Mouse (Mus musculus) lung, postnatal 0 days (tissue): ENCODE measurements around the gene Mlph. TPM values are rescaled to one million over a fixed set of nuclear protein-coding genes. Genes with fewer than 3 reads are reported as not detected.

ENCODE experiments used
- ATAC-seq: fragments of 200-750 bp; cut with Nextera tagmentation; 2 replicates; pipeline ENCODE4 v1.8.0; 2017; ENCODE audit warnings: moderate library complexity
- DNase-seq: peaks from one replicate; pipeline ENCODE4 v3.0.0-alpha.2; 2016; ENCODE audit warnings: low spot score
- H3K27ac ChIP-seq: fragments of 300-500 bp; sonication (generic); 2 replicates; pipeline ENCODE4 v1.5.1; 2014; ENCODE audit warnings: antibody characterized with exemption, mild to moderate bottlenecking, low read length, mixed read lengths
- H3K27me3 ChIP-seq: fragments of 300-500 bp; sonication (generic); replicated peaks from 2 replicates; pipeline ENCODE4 v1.6.1; 2014; ENCODE audit warnings: low read length, mixed read lengths; ENCODE audit not compliant: insufficient read depth
- H3K36me3 ChIP-seq: fragments of 300-500 bp; sonication (generic); 2 replicates; pipeline ENCODE4 v1.6.1; 2014; ENCODE audit warnings: low read length, mixed read lengths; ENCODE audit not compliant: insufficient read depth
- H3K4me1 ChIP-seq: fragments of 300-500 bp; sonication (generic); 2 replicates; pipeline ENCODE4 v1.6.1; 2014; ENCODE audit warnings: antibody characterized with exemption, low read depth, low read length, mixed read lengths; ENCODE audit not compliant: insufficient read depth
- H3K4me2 ChIP-seq: fragments of 300-500 bp; sonication (generic); replicated peaks from 2 replicates; pipeline ENCODE4 v1.6.1; 2014; ENCODE audit warnings: low read depth, mild to moderate bottlenecking, low read length, moderate library complexity, mixed read lengths
- H3K4me3 ChIP-seq: fragments of 300-500 bp; sonication (generic); 2 replicates; pipeline ENCODE4 v1.5.1; 2014; ENCODE audit warnings: low read depth, low read length
- H3K9ac ChIP-seq: fragments of 300-500 bp; sonication (generic); replicated peaks from 2 replicates; pipeline ENCODE4 v1.6.1; 2014; ENCODE audit warnings: low read depth, mild to moderate bottlenecking
- H3K9me3 ChIP-seq: fragments of 300-500 bp; sonication (generic); 2 replicates; pipeline ENCODE4 v1.6.1; 2016; ENCODE audit warnings: low read length, mixed read lengths
- CTCF ChIP-seq: IDR thresholded peaks from 2 replicates; pipeline ENCODE4 v1.5.1; 2016; ENCODE audit warnings: antibody characterized with exemption, mild to moderate bottlenecking
- EP300 ChIP-seq: IDR thresholded peaks from 2 replicates; pipeline ENCODE4 v1.6.1; 2016; ENCODE audit warnings: antibody characterized with exemption, mild to moderate bottlenecking, control low read depth
- WGBS: fragments of 180-500 bp; shearing (Covaris S2); extraction: QIAGEN DNeasy Blood & Tissue Kit; methylation state at CpG from one replicate; pipeline ENCODE4 v1.1.7; 2014; 5-methylcytosine and 5-hydroxymethylcytosine counted together
- polyA plus RNA-seq: library from polyadenylated mRNA; unstranded; fragments of >200 nt; fragmentation: Nextera tagmentation; extraction: Ambion mirVana; gene quantifications from 2 replicates; pipeline ENCODE4 v1.2.1, GENCODE M21; 2015

The Mlph gene
- polyA plus RNA-seq, 1 experiment from 2014 or later, result 2.7 TPM

DNA sequence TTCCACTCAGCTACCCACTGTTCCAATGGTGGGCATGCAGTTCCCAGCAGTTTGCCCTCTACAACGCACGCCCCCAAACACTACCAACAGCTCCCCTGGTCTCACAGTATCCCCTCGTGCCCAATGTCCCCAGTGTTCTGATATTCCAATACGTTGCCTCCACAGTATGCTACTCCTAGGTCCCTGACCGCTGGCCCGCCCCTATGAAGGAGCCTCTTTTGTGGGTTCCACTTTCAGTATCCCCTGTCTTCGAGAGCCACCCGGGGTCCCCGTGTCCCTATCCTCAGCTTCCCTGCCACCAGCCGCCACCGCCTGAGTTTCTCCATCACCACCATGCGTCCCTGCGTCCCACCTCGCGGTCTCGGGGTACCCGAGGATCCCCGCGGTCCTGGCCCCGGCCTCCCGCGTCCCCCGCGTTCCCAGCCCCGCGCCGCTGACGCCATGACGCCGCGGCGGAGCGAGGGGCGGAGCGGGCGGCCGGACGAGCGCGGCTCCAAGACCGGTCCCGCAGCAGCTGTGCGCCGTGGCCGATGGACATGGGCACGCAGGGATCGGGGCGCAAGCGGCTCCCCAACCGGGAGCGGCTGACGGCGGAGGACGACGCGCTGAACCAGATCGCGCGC is 83.5 kb downstream of the Mlph start, which contains the start of gene Lrrfip1:
Lrrfip1 (plus strand) TSS at position 470 of the 623 bp plus-strand sequence.
- Histone ChIP-seq H3K4me3 (peak within 1 kb of the TSS; percentile 60), H3K4me2 (peak within 1 kb of the TSS; percentile 89), H3K9ac (peak within 1 kb of the TSS; percentile 53), H3K4me1 (peaks cover 13% of the 10 kb centered on the region), H3K27ac (0 out of 2 replicates have a peak within 1 kb of the TSS, but pooled peaks have one; percentile 8), H3K36me3 (no peaks in the 10 kb centered on the region), H3K9me3 (no peaks in the 10 kb centered on the region), H3K27me3 (no peaks in the 10 kb centered on the region)
- WGBS, result under 1% methylated on average over 42 of the region's 59 CpGs
- no peak for TF ChIP-seq CTCF
- no peak for TF ChIP-seq EP300
- ATAC-seq (peak; percentile 90), DNase-seq (peak; percentile 57)

DNA sequence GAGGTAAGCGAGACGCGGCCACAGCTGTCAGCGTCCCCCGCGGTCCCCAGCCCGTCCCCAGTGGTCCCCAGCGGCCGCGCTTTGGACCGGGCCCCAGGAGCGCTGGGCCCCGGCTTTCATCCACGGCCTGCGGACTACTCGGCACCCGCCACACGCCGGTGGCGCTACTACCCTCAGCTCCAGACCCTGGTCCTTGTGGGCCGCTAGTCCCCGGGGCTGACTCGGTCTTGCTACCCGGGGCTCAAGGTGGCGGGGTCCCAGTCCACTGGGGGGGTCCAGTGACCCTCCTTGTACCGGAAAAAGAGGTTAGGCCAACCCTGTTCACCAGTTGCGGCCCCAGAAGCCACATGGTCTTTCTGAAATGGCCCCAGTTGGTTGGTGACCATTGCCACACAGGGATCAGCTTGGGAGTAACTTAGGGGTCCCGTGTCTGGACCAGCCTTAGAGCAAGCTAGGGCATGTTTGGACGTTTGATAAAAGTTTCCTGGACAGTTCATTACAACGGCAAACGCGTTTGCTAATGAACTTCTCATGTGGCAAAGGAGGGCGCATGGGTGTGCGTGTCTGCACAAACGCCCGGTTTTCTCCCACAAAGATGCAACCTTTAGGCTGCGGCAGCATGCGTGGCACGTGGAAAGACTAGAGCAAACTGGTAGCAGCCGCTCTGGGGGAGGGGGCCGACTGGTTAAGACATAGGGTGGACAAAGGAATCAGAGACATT is 84.2 kb downstream of the Mlph start:
- DNase-seq, result no peak
- Histone ChIP-seq H3K4me1 (peaks cover 13% of the 10 kb centered on the region), H3K9ac (peak overlapping the region; percentile 53), H3K9me3 (no peaks in the 10 kb centered on the region), H3K4me3 (peak overlapping the region; percentile 60), H3K36me3 (no peaks in the 10 kb centered on the region), H3K27ac (0 out of 2 replicates have a peak overlapping the region, but pooled peaks have one; percentile 8), H3K4me2 (peak overlapping the region; percentile 89), H3K27me3 (no peaks in the 10 kb centered on the region)
- ATAC-seq, result peak; percentile 71
- 1% methylated on average over 31 of the region's 41 CpGs for WGBS
- TF ChIP-seq EP300 (no peak), CTCF (no peak)

DNA sequence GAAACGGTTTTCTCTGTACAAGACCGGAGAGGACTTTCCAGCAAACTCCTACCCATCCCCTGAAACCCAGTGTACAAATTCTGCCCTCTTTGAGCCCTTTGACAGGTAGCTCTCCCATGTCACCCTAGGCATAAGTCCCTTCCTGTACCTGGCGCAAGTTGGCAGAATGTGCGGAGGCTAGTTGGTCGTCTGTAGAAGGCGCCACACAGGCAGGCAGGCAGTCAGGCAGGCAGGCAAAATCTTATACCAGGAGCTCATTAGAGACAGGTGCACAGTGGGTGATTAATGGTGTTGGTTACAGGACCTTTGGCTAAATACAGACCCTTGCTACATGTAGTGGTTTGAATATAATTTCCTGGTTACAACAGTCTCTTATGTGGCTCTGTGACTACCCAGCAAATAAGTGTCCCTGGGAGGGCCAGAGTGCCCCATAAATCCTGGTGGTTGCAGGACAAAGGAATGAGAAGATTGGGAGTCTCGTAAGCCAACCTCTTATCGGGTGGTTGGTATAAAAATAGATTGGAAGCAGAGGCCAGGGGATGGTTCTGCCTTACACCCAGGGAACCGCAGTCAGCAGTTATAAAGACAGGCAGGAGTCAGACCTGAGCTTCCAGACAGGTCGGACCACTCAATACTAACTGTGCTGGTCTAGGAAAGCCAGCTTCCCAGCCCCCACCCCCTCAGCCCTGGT is 85.2 kb downstream of the Mlph start:
- ATAC-seq (no peak), DNase-seq (no peak)
- no peaks in the 10 kb centered on the region for H3K27me3 ChIP-seq
- no peak overlapping the region for H3K4me3 ChIP-seq
- WGBS, result 55% methylated on average over 10 of the region's 10 CpGs
- peaks cover 13% of the 10 kb centered on the region for H3K4me1 ChIP-seq
- no peaks in the 10 kb centered on the region for H3K36me3 ChIP-seq
- H3K4me2 ChIP-seq, result peak overlapping the region; percentile 89
- no peak overlapping the region for H3K9ac ChIP-seq
- H3K9me3 ChIP-seq, result no peaks in the 10 kb centered on the region
- no peak for TF ChIP-seq EP300
- TF ChIP-seq CTCF, result no peak
- no peak overlapping the region for H3K27ac ChIP-seq

Other genes with a start within 250 kb of the Mlph start
- 62.4 and 62.8 TPM in 2 replicates for gene Col6a3, start 71.1 kb upstream of the Mlph start, polyA plus RNA-seq
- not detected in 2 replicates for gene Prlh, start 38.0 kb downstream of the Mlph start, polyA plus RNA-seq
- 1.6 and 2.0 TPM in 2 replicates for gene Rab17, start 54.6 kb downstream of the Mlph start, polyA plus RNA-seq
- 83.1 and 101 TPM in 2 replicates for gene Lrrfip1, start 83.7 kb downstream of the Mlph start, polyA plus RNA-seq
- gene Rbm44, start 230.0 kb downstream of the Mlph start, polyA plus RNA-seq, result 0.08 and 0.50 TPM in 2 replicates